Mouse (Mus musculus) stomach, postnatal 0 days (tissue): ENCODE measurements around the gene Gm44511. TPM values are rescaled to one million over a fixed set of nuclear protein-coding genes. Genes with fewer than 3 reads are reported as not detected.

Experiments used
- ATAC-seq: fragments of 200-750 bp; cut with Nextera tagmentation; 2 replicates; pipeline ENCODE4 v1.8.0; 2017; ENCODE audit not compliant: low FRiP score, low TSS enrichment
- DNase-seq: peaks from one replicate; pipeline ENCODE4 v3.0.0-alpha.2; 2016; ENCODE audit warnings: low spot score
- H3K27ac ChIP-seq: fragments of 300-500 bp; sonication (generic); replicated peaks from 2 replicates; pipeline ENCODE4 v1.5.1; 2014; ENCODE audit warnings: mild to moderate bottlenecking, control low read depth
- H3K27me3 ChIP-seq: fragments of 300-500 bp; sonication (generic); 2 replicates; pipeline ENCODE4 v1.6.1; 2014; ENCODE audit warnings: low read length; ENCODE audit not compliant: control insufficient read depth, insufficient read depth
- H3K36me3 ChIP-seq: fragments of 300-500 bp; sonication (generic); 2 replicates; pipeline ENCODE4 v1.6.1; 2014; ENCODE audit warnings: low read length, mixed read lengths; ENCODE audit not compliant: control insufficient read depth, insufficient read depth
- H3K4me1 ChIP-seq: fragments of 300-500 bp; sonication (generic); replicated peaks from 2 replicates; pipeline ENCODE4 v1.6.1; 2014; ENCODE audit warnings: antibody characterized with exemption; ENCODE audit not compliant: control insufficient read depth, insufficient read depth
- H3K4me2 ChIP-seq: fragments of 300-500 bp; sonication (generic); replicated peaks from 2 replicates; pipeline ENCODE4 v1.6.1; 2014; ENCODE audit warnings: low read depth, mild to moderate bottlenecking, control low read depth, moderate library complexity
- H3K4me3 ChIP-seq: fragments of 300-500 bp; sonication (generic); 2 replicates; pipeline ENCODE4 v1.5.1; 2014; ENCODE audit warnings: low read depth, low read length, control low read depth
- H3K9ac ChIP-seq: fragments of 300-500 bp; sonication (generic); 2 replicates; pipeline ENCODE4 v1.6.1; 2014; ENCODE audit warnings: mild to moderate bottlenecking, low read length, control low read depth, mixed read lengths
- H3K9me3 ChIP-seq: fragments of 300-500 bp; sonication (generic); 2 replicates; pipeline ENCODE4 v1.6.1; 2016; ENCODE audit warnings: low read length; ENCODE audit not compliant: control insufficient read depth
- CTCF ChIP-seq: IDR thresholded peaks from 2 replicates; pipeline ENCODE4 v1.5.1; 2016; ENCODE audit warnings: antibody characterized with exemption, low read depth, mild to moderate bottlenecking, moderate library complexity
- EP300 ChIP-seq: optimal IDR thresholded peaks from 2 replicates; pipeline ENCODE3; 2016; ENCODE audit warnings: antibody characterized with exemption
- WGBS: fragments of 180-500 bp; shearing (Covaris S2); extraction: QIAGEN DNeasy Blood & Tissue Kit; methylation state at CpG from one replicate; pipeline ENCODE4 v1.1.7; 2014; 5-methylcytosine and 5-hydroxymethylcytosine counted together
- polyA plus RNA-seq: library from polyadenylated mRNA; unstranded; fragments of >200 nt; fragmentation: Nextera tagmentation; extraction: Ambion mirVana; gene quantifications from 2 replicates; pipeline ENCODE4 v1.2.1, GENCODE M21; 2015

The Gm44511 gene
- polyA plus RNA-seq, 1 experiment from 2014 or later = not detected

- H3K27ac ChIP-seq = no peak overlapping the region
- WGBS = 59% methylated on average over 4 of the region's 4 CpGs
- DNase-seq = peak; percentile 56
Measured at GRCm38 (mm10) chr6:128835571-128835970, 9.5 kb upstream of the Gm44511 start.

GRCm38 (mm10) chr6:128833046-128833445 lies 6.9 kb upstream of the Gm44511 start:
- H3K9ac ChIP-seq = no peak overlapping the region
- H3K27me3 ChIP-seq = no peaks in the 10 kb centered on the region
- no peaks in the 10 kb centered on the region for H3K36me3 ChIP-seq
- no peaks in the 10 kb centered on the region; the same call in 1 of the 2 replicates for H3K4me1 ChIP-seq
- DNase-seq = no peak
- no peak overlapping the region for H3K4me2 ChIP-seq
- no peak overlapping the region for H3K4me3 ChIP-seq
- no peak overlapping the region for H3K27ac ChIP-seq
- ATAC-seq = no peak
- WGBS = 82% methylated on average over 10 of the region's 10 CpGs
- no peaks in the 10 kb centered on the region for H3K9me3 ChIP-seq
- TF ChIP-seq EP300 (no peak), CTCF (no peak)

More at GRCm38 (mm10) chr6:128835571-128835970, 9.5 kb upstream of the Gm44511 start:
- Histone ChIP-seq H3K9ac (no peak overlapping the region), H3K4me2 (no peak overlapping the region), H3K4me1 (no peaks in the 10 kb centered on the region), H3K9me3 (no peaks in the 10 kb centered on the region), H3K36me3 (no peaks in the 10 kb centered on the region), H3K4me3 (no peak overlapping the region), H3K27me3 (no peaks in the 10 kb centered on the region)
- peak; percentile 45 for ATAC-seq
- no peak for TF ChIP-seq EP300
- TF ChIP-seq CTCF = no peak

- Histone ChIP-seq H3K36me3 (no peaks in the 10 kb centered on the region), H3K27me3 (no peaks in the 10 kb centered on the region)
- WGBS = 54% methylated on average over 4 of the region's 4 CpGs
Measured at GRCm38 (mm10) chr6:128829837-128830236, 3.7 kb upstream of the Gm44511 start.

DNA sequence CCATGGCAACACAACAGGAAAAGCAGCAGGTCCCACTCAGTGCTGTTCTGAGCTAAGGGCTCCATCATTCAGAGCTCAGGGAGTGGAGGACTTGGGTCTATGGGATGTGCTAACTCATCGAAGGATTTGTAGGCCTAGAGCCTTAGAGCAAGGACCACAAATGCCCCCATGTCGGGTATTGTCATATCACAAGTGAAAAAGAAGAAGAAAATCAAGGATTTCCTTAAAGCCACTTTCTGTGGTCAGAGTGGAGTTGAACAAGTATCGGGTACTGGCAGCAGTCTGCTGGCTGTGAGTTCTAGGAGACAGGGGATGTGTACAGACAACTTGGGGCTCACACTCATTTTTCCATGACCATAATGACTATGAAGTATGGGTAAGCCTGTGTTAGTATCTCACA lies 666 bp upstream of the Gm44511 start:
- no peak overlapping the region for H3K9ac ChIP-seq
- ATAC-seq (no peak), DNase-seq (no peak)
- H3K36me3 ChIP-seq = no peaks in the 10 kb centered on the region
- no peak for TF ChIP-seq EP300
- TF ChIP-seq CTCF = no peak
- H3K27me3 ChIP-seq = no peaks in the 10 kb centered on the region
- WGBS = 79% methylated on average over 3 of the region's 3 CpGs
- H3K27ac ChIP-seq = no peak overlapping the region
- H3K9me3 ChIP-seq = no peaks in the 10 kb centered on the region
- H3K4me1 ChIP-seq = no peaks in the 10 kb centered on the region; the same call in 1 of the 2 replicates
- no peak overlapping the region for H3K4me3 ChIP-seq
- no peak overlapping the region for H3K4me2 ChIP-seq

More at GRCm38 (mm10) chr6:128829837-128830236, 3.7 kb upstream of the Gm44511 start:
- Histone ChIP-seq H3K9ac (no peak overlapping the region), H3K27ac (no peak overlapping the region), H3K9me3 (no peaks in the 10 kb centered on the region), H3K4me2 (no peak overlapping the region), H3K4me3 (no peak overlapping the region), H3K4me1 (no peaks in the 10 kb centered on the region; the same call in 1 of the 2 replicates)
- ATAC-seq = no peak
- TF ChIP-seq EP300 = no peak
- no peak for DNase-seq

DNA sequence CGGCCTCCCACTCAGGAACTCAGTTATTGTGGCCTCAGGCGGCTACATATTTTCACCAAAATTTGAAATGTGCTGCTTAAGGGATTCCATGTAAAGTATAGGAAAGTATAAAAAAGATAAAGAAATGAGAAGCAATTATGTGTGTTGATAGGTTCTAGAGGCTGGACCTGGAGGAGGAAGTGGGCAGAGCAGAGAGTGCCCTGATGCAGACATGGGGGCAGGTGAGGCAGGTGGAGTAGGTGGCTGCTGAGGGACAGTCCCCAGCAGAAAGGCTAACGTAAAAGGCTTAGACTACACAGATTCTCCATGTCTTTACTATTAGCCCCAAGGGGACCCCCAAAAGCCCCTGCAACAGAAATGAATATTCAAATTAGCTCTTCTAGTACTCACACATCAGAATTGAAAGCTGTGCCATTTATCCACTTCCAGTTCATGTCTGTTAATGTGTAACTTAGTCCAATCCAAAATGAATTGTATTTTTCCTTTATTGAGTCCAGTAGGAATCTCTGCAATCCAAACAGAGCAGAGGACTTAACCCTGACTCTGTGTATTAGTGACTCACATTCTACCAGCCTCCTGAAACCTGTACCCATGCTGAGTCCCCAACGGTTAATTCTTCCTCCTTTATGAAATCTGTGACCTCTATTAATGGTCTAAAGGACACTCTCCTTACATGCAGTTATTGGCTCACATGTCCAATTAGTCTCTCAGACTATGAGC lies 7.9 kb downstream of the Gm44511 start:
- WGBS = 76% methylated on average over 4 of the region's 4 CpGs
- no peak for DNase-seq

DNA sequence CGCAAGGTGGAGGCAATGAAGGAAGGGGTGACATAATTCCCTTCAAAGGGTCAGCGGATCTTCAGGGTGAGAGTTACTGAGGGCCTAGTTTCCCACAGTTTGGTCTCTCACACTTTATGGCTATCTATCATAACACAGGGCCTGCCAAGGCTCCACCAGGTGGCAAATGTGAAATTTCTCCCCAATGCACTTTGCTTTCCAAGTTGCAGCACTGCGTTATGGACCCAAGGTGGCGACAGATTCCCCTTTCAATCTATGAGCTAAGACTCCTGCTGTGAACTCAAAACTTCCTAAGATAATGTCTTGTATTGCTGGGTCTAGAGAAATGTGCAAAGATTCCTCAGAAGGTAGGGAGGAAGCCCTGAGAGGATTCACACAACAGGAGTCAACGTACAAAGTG lies 17.6 kb downstream of the Gm44511 start:
- Histone ChIP-seq H3K9me3 (no peaks in the 10 kb centered on the region), H3K4me1 (no peaks in the 10 kb centered on the region), H3K36me3 (no peaks in the 10 kb centered on the region), H3K9ac (no peak overlapping the region), H3K4me3 (no peak overlapping the region), H3K4me2 (no peak overlapping the region), H3K27ac (no peak overlapping the region), H3K27me3 (no peaks in the 10 kb centered on the region)
- 84% methylated on average over 5 of the region's 5 CpGs for WGBS
- DNase-seq = peak; percentile 53
- ATAC-seq = 0 out of 2 replicates have a peak, but pooled peaks have one; percentile 45
- TF ChIP-seq CTCF (peak; percentile 77), EP300 (no peak)

More for the DNA sequence above, 7.9 kb downstream of the Gm44511 start:
- H3K4me1 ChIP-seq = no peaks in the 10 kb centered on the region
- H3K4me2 ChIP-seq = no peak overlapping the region
- no peaks in the 10 kb centered on the region for H3K9me3 ChIP-seq
- no peak for ATAC-seq
- no peak for TF ChIP-seq EP300
- no peak overlapping the region for H3K9ac ChIP-seq
- H3K36me3 ChIP-seq = no peaks in the 10 kb centered on the region
- H3K27me3 ChIP-seq = no peaks in the 10 kb centered on the region
- H3K4me3 ChIP-seq = no peak overlapping the region
- no peak overlapping the region for H3K27ac ChIP-seq
